Mouse (Mus musculus): ENCODE measurements around the gene Cyp2ab1. TPM values are rescaled to one million over a fixed set of nuclear protein-coding genes. Genes with fewer than 3 reads are reported as not detected.
A peak's percentile ranks its signal among the peaks of the same experiment; 100 is the strongest.
"Not testable (repeated sequence)": the region's sequence is repeated elsewhere in the genome, so short reads cannot be mapped to it uniquely, and the experiment has no call there.

The Cyp2ab1 gene
- polyA plus RNA-seq (2015; fragmentation: Nextera tagmentation; extraction: Ambion mirVana) = not detected in 2 replicates

GRCm38 (mm10) chr16:20325286-20325685 lies at the start of gene Cyp2ab1:
Cyp2ab1 (minus strand) TSS chr16:20325404.
- ATAC-seq = no peak
- WGBS = 63% methylated on average over 5 of the region's 5 CpGs

GRCm38 (mm10) chr16:20371731-20372130 lies 46.5 kb upstream of the Cyp2ab1 start:
- WGBS = 61% methylated on average over 4 of the region's 4 CpGs
- Histone ChIP-seq H3K4me1 (replicated peaks) (no peaks in the 10 kb centered on the region), H3K9me3 (no peaks in the 10 kb centered on the region), H3K9ac (no peak overlapping the region), H3K27ac (no peak overlapping the region), H3K27me3 (replicated peaks) (no peaks in the 10 kb centered on the region), H3K4me2 (replicated peaks) (no peak overlapping the region), H3K4me3 (replicated peaks) (no peak overlapping the region), H3K36me3 (peaks cover 13% of the 10 kb centered on the region)
- ATAC-seq = peak; percentile 58

More at GRCm38 (mm10) chr16:20325286-20325685, at the start of gene Cyp2ab1:
- Histone ChIP-seq H3K4me2 (replicated peaks) (no peak within 1 kb of the TSS), H3K9ac (no peak within 1 kb of the TSS), H3K27ac (no peak within 1 kb of the TSS), H3K9me3 (no peaks in the 10 kb centered on the region), H3K27me3 (replicated peaks) (no peaks in the 10 kb centered on the region), H3K4me3 (replicated peaks) (no peak within 1 kb of the TSS), H3K4me1 (replicated peaks) (no peaks in the 10 kb centered on the region), H3K36me3 (no peaks in the 10 kb centered on the region)

- H3K9ac ChIP-seq = no peak overlapping the region
- H3K4me3 ChIP-seq (replicated peaks) = no peak overlapping the region
- no peaks in the 10 kb centered on the region for H3K4me1 ChIP-seq (replicated peaks)
- peaks cover 18% of the 10 kb centered on the region for H3K36me3 ChIP-seq
- H3K9me3 ChIP-seq = no peaks in the 10 kb centered on the region
- WGBS = 91% methylated on average over 9 of the region's 9 CpGs
- H3K4me2 ChIP-seq (replicated peaks) = no peak overlapping the region
- no peak for ATAC-seq
- H3K27ac ChIP-seq = no peak overlapping the region
- no peaks in the 10 kb centered on the region for H3K27me3 ChIP-seq (replicated peaks)
Observed at GRCm38 (mm10) chr16:20368221-20368620, 43.0 kb upstream of the Cyp2ab1 start.

GRCm38 (mm10) chr16:20362121-20362520 lies 36.9 kb upstream of the Cyp2ab1 start:
- no peaks in the 10 kb centered on the region for H3K9me3 ChIP-seq
- no peaks in the 10 kb centered on the region for H3K27me3 ChIP-seq (replicated peaks)
- H3K4me2 ChIP-seq (replicated peaks) = no peak overlapping the region
- H3K4me1 ChIP-seq (replicated peaks) = no peaks in the 10 kb centered on the region
- H3K4me3 ChIP-seq (replicated peaks) = no peak overlapping the region
- 93% methylated on average over 11 of the region's 11 CpGs for WGBS
- ATAC-seq = no peak
- H3K9ac ChIP-seq = no peak overlapping the region
- H3K36me3 ChIP-seq = peaks cover 8% of the 10 kb centered on the region; the same call in 1 of the 2 replicates
- no peak overlapping the region for H3K27ac ChIP-seq

- not testable (repeated sequence) for H3K4me3 ChIP-seq (replicated peaks); ATAC-seq; H3K4me2 ChIP-seq (replicated peaks); H3K4me1 ChIP-seq (replicated peaks); H3K9ac ChIP-seq; H3K36me3 ChIP-seq; H3K27ac ChIP-seq; H3K9me3 ChIP-seq; H3K27me3 ChIP-seq (replicated peaks)
- 92% methylated on average over 3 of the region's 3 CpGs for WGBS
Observed at GRCm38 (mm10) chr16:20361496-20361895, 36.3 kb upstream of the Cyp2ab1 start.

- Histone ChIP-seq H3K4me1 (replicated peaks) (no peaks in the 10 kb centered on the region), H3K27ac (no peak overlapping the region), H3K36me3 (no peaks in the 10 kb centered on the region; the same call in 1 of the 2 replicates), H3K4me3 (replicated peaks) (no peak overlapping the region), H3K9ac (no peak overlapping the region), H3K4me2 (replicated peaks) (no peak overlapping the region), H3K9me3 (no peaks in the 10 kb centered on the region), H3K27me3 (replicated peaks) (no peaks in the 10 kb centered on the region)
- ATAC-seq = no peak
- 87% methylated on average over 9 of the region's 9 CpGs for WGBS
Observed at GRCm38 (mm10) chr16:20359643-20360295, 34.6 kb upstream of the Cyp2ab1 start.

- 92% methylated on average over 5 of the region's 5 CpGs for WGBS
- Histone ChIP-seq H3K27ac (no peak overlapping the region), H3K36me3 (no peaks in the 10 kb centered on the region)
Observed at GRCm38 (mm10) chr16:20357837-20358236, 32.6 kb upstream of the Cyp2ab1 start.

GRCm38 (mm10) chr16:20354762-20355161 lies 29.6 kb upstream of the Cyp2ab1 start:
- no peaks in the 10 kb centered on the region for H3K27me3 ChIP-seq (replicated peaks)
- no peak overlapping the region for H3K27ac ChIP-seq
- no peak overlapping the region for H3K4me2 ChIP-seq (replicated peaks)
- 93% methylated on average over 2 of the region's 2 CpGs for WGBS
- H3K36me3 ChIP-seq = no peaks in the 10 kb centered on the region
- H3K9ac ChIP-seq = no peak overlapping the region
- no peaks in the 10 kb centered on the region for H3K4me1 ChIP-seq (replicated peaks)
- no peak overlapping the region for H3K4me3 ChIP-seq (replicated peaks)
- no peaks in the 10 kb centered on the region for H3K9me3 ChIP-seq
- ATAC-seq = no peak

More at GRCm38 (mm10) chr16:20357837-20358236, 32.6 kb upstream of the Cyp2ab1 start:
- H3K4me1 ChIP-seq (replicated peaks) = no peaks in the 10 kb centered on the region
- no peaks in the 10 kb centered on the region for H3K27me3 ChIP-seq (replicated peaks)
- H3K4me3 ChIP-seq (replicated peaks) = no peak overlapping the region
- no peak for ATAC-seq
- H3K9me3 ChIP-seq = no peaks in the 10 kb centered on the region
- H3K9ac ChIP-seq = no peak overlapping the region
- no peak overlapping the region for H3K4me2 ChIP-seq (replicated peaks)

GRCm38 (mm10) chr16:20354011-20354410 lies 28.8 kb upstream of the Cyp2ab1 start:
- Histone ChIP-seq H3K27me3 (replicated peaks) (no peaks in the 10 kb centered on the region), H3K9ac (no peak overlapping the region), H3K4me2 (replicated peaks) (no peak overlapping the region), H3K4me1 (replicated peaks) (no peaks in the 10 kb centered on the region), H3K9me3 (no peaks in the 10 kb centered on the region), H3K27ac (no peak overlapping the region), H3K4me3 (replicated peaks) (no peak overlapping the region), H3K36me3 (no peaks in the 10 kb centered on the region)
- ATAC-seq = no peak
- WGBS = 96% methylated on average over 1 of the region's 1 CpGs

GRCm38 (mm10) chr16:20345464-20345863 lies 20.3 kb upstream of the Cyp2ab1 start:
- no peak overlapping the region for H3K27ac ChIP-seq
- 91% methylated on average over 1 of the region's 1 CpGs for WGBS
- no peak overlapping the region for H3K4me2 ChIP-seq (replicated peaks)
- H3K36me3 ChIP-seq = no peaks in the 10 kb centered on the region
- ATAC-seq = no peak
- H3K4me1 ChIP-seq (replicated peaks) = no peaks in the 10 kb centered on the region
- H3K27me3 ChIP-seq (replicated peaks) = no peaks in the 10 kb centered on the region
- no peak overlapping the region for H3K9ac ChIP-seq
- no peak overlapping the region for H3K4me3 ChIP-seq (replicated peaks)
- no peaks in the 10 kb centered on the region for H3K9me3 ChIP-seq

GRCm38 (mm10) chr16:20338616-20339015 lies 13.4 kb upstream of the Cyp2ab1 start:
- H3K27ac ChIP-seq = no peak overlapping the region
- no peak overlapping the region for H3K4me2 ChIP-seq (replicated peaks)
- 92% methylated on average over 3 of the region's 3 CpGs for WGBS
- H3K4me1 ChIP-seq (replicated peaks) = no peaks in the 10 kb centered on the region
- H3K4me3 ChIP-seq (replicated peaks) = no peak overlapping the region
- H3K9me3 ChIP-seq = no peaks in the 10 kb centered on the region
- H3K9ac ChIP-seq = no peak overlapping the region
- H3K36me3 ChIP-seq = peaks cover 6% of the 10 kb centered on the region; the same call in 1 of the 2 replicates
- no peak for ATAC-seq
- H3K27me3 ChIP-seq (replicated peaks) = no peaks in the 10 kb centered on the region

- Histone ChIP-seq H3K4me1 (replicated peaks) (no peaks in the 10 kb centered on the region), H3K9ac (no peak overlapping the region), H3K9me3 (no peaks in the 10 kb centered on the region), H3K4me2 (replicated peaks) (no peak overlapping the region), H3K36me3 (peaks cover 6% of the 10 kb centered on the region; the same call in 1 of the 2 replicates), H3K27me3 (replicated peaks) (no peaks in the 10 kb centered on the region), H3K27ac (no peak overlapping the region), H3K4me3 (replicated peaks) (no peak overlapping the region)
- 94% methylated on average over 8 of the region's 8 CpGs for WGBS
- no peak for ATAC-seq
Observed at GRCm38 (mm10) chr16:20334918-20335317, 9.7 kb upstream of the Cyp2ab1 start.

GRCm38 (mm10) chr16:20328306-20328705 lies 3.1 kb upstream of the Cyp2ab1 start:
- H3K4me1 ChIP-seq (replicated peaks) = no peaks in the 10 kb centered on the region
- no peaks in the 10 kb centered on the region for H3K27me3 ChIP-seq (replicated peaks)
- H3K36me3 ChIP-seq = no peaks in the 10 kb centered on the region
- ATAC-seq = no peak
- H3K9ac ChIP-seq = no peak overlapping the region
- no peak overlapping the region for H3K4me2 ChIP-seq (replicated peaks)
- 88% methylated on average over 5 of the region's 5 CpGs for WGBS
- no peak overlapping the region for H3K27ac ChIP-seq
- H3K4me3 ChIP-seq (replicated peaks) = no peak overlapping the region
- H3K9me3 ChIP-seq = no peaks in the 10 kb centered on the region
